Mouse (Mus musculus): ENCODE data around the gene Pafah1b2.

The Pafah1b2 gene

GRCm38 (mm10) chr9:45981331-45981730, 31.2 kb downstream of the Pafah1b2 start:
- peak in 1 of 2 experiments; percentile 33 for DNase-seq (ENCODE audit: low spot score in 2 of 2)

GRCm38 (mm10) chr9:45980611-45981010, 31.9 kb downstream of the Pafah1b2 start:
- DNase-seq (ENCODE audit: low spot score in 2 of 2): no peak

- no peak for DNase-seq (ENCODE audit: low spot score in 2 of 2)
Observed at GRCm38 (mm10) chr9:45979778-45980177, 32.7 kb downstream of the Pafah1b2 start.

DNA sequence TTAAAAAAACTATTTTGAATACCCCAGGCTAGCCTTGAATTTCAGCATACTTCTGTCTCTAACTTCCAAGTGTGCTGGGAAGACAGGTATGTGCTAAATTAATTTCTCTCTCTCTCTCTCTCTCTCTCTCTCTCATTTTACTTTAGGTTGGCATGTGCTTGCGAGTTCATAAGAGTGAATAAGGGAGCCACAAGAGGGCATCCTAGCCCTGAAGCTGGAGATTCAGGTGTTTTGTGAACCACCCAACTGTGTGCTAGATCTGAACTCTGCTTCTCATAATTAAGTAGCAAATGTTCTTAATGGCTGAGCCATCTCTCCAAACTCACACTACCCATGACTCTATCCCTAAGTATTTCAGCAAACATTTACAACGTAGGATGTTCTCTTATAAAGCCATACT, 35.6 kb downstream of the Pafah1b2 start:
- no peak for DNase-seq (ENCODE audit: low spot score in 2 of 2)

- DNase-seq (ENCODE audit: low spot score in 2 of 2): no peak
Observed at GRCm38 (mm10) chr9:45963577-45963976, 48.9 kb downstream of the Pafah1b2 start.

GRCm38 (mm10) chr9:45961855-45962254, 50.6 kb downstream of the Pafah1b2 start:
- no peak for DNase-seq (ENCODE audit: low spot score in 2 of 2)

DNA sequence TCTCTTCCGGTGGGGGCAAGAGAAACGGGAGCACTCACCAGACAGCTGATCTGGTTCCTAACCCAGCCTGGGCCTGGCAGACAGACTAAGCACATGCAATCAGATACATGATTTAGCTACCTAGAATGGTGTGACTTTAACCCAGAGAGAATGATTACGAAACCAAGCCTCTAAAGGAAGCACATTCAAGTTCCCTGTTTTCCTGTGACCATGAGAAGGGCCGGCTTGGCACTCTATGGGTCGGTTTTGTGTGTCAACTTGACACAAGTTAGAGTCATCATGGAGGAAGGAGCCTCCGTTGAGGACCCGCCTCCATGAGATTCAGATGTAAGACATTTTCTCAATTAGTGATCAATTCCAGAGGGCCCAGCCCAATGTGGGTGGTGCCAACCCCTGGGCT, 52.8 kb downstream of the Pafah1b2 start:
- DNase-seq (ENCODE audit: low spot score in 2 of 2): no peak

DNA sequence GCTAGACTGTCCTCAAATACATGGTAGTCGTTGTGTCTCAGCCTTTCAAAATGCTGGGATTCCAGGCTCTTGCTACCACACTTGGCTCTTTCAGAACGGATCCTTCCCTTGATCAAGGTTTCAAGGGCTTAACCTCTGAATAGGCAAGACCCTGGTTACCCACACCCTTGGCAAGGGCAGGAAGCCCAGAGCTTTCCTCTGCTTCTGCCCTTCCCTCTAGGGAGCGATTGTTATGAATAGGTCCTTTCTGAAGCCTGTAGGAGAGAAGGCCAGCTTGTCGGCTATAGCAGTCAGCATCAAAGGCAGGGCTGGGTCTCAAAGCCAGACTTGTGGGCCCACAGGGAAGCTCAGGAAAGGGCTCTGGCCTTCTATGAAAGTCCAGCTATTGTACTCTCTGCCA, 53.6 kb downstream of the Pafah1b2 start:
- no peak for DNase-seq (ENCODE audit: low spot score in 2 of 2)

DNA sequence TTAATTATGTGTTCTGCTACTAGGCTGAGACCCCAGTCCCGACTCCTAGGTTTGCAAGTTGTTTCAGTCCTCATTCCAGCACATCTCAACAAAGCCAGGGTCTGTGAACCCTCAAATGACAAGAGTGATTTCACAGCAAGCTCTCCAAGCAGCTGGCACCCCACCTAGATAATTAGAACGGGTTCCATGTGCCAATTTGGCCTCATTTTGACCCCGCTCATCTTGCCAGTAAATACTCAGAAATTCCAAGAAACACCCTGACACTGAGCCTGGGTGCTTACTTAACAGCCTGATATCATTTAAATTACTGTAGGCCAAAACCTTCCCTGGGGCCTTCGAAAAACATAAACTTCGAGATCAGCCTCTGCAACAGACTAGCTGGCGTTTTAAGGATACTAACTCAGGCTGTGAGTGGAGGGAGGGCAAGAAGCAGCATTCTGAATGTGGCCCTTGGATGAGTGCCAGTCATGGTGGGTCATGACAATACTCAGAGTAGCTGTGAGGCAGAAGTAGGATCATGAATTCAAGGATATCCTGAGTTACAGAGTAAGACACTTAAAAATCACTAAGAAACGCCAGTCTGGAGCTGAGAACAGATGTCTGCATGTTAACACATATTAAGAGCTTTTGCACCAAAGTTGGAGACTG, 54.3 kb downstream of the Pafah1b2 start:
- no peak for DNase-seq (ENCODE audit: low spot score in 2 of 2)

DNA sequence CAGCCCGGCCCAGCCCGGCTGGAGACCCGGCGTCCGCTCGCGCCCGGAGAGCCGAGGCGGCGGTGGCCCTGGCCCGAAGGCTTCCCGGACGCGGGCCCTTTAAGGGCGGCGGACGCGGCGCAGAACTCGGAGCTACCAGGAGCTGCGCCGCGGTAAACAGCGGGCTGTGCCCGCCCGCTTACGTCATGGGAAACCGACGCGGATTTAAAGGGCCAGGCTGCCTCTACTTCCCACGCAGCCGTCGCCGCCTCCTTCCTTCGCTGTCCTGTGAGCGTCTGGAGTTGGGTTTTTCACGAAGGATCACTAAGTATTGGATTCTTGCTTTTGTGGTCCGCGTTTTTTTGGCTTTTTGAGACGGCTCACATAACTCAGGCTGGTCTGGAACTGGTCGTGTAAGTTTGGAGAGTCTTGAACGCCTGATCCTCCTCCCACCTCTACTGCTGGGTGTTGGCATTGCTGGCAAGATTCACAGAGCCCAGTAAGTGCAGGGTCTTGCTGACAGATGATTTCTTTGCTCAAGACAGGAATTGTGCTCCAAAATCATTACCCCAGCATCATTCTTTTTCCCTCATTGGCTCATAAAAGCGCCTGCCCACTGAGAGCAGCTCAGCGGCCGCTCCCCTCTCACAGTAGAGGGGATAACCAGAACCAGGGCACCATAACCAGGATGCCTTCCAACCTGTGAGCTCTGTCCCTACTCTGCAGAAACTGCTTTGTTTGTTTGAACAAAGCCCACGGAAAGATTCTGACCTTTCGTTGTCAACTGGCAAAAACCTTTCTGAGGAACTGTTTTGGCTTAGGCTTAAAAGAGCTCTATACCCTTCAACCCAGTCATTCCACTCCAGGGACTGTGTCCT, 57.2 kb downstream of the Pafah1b2 start, which contains the start of gene Sidt2:
TSS of gene Sidt2 (minus strand) at position 152 of the 857 bp plus-strand sequence.
- DNase-seq (ENCODE audit: low spot score in 2 of 2): peak in 1 of 2 experiments; percentile 90

DNA sequence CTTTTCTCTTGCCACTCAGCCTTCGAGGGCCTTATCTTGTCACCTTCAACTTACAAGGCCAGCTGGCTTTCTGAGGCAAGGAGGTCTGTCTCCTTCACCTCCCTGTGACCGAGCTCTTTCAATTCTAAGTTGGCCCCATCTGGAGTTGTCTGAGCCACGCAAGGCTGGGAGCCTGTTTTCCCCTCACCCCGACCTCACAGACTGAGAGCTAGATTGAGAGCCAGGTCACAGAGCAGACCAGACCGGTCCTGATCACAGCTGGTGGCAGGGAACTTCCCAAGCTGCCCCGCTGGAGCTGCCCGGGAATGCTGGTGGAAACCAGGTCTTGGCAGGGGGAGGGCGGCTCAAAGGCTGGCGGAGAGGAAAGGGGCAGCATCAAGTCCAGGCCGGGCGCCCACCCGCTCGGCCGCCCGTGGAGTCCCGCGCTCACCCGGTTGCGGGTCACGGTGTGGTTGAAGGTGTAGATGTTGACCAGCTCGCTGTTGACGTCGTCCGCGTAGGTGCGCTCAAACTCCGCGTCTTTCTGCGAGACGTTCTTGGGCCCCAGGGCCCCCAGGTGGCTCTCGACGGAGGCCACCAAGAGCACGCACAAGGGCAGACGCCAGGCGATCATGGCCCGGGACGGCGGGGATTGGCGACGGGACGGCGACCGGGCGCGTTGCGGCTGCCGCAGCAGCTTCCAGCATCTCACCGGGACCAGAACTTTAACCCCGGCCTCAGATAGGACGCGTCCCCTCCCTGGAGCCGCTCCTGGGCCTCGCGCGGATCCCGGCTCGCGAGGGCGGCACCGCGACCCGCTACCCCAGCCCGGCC, 58.0 kb downstream of the Pafah1b2 start:
- DNase-seq (ENCODE audit: low spot score in 2 of 2): peak; percentile 65 to 78

DNA sequence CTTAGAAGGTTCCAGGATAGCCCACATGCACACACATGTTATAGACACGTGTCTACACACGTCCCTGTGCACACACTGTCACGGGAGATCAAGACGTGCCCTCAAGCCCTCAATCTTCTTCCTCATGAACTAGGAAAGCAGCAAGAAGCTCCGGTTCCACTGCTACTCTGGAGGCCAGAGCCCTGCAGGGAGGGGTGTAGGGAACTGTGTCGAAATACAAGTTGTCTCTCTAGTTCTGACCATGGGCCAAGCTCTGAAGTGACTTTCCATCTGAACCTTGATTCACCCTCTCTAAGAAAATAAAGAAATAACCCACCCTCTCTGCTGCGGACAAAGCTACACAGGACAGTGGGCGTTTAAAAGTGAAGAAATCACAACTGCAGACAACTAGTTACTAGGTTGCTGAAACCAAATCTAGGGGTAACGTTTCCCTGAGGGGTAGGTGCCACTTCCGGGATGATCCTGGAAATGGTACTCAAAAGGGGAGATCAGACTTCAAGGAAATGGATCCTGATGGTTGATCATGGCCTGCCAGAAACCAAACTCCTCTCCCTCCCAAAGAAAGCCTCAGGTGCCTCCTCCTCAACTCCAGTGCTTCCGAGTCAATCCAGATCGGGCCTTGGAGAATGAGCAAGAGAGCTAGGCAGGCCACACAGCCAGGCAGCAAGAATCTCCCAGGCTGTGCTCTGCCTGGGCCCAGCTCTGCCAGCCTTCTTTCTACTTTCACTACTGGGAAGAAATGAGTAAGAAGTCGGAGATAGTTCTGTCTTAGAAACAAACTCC, 58.8 kb downstream of the Pafah1b2 start:
- no peak for DNase-seq (ENCODE audit: low spot score in 2 of 2)

DNA sequence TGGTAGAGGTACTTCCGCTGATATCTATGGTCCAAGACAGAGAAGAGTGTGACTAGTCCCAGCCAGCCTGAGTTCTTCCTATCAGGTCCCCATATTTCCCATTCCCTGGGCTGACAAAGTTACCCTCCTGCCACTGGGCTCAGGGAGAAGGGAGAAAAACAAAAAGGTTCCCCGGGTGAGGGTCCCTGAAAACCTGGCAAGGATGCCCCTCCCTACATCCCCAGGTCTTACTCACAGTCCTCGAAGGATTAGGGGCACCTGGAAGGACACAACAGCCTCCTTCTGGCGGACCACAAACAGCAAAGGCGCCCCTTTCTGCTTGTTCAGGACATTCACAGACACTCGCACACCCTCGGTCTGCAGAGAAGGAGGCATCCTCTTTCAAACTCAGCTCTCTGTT, 59.6 kb downstream of the Pafah1b2 start:
- DNase-seq (ENCODE audit: low spot score in 2 of 2): no peak

GRCm38 (mm10) chr9:45952057-45952456, 60.4 kb downstream of the Pafah1b2 start:
- no peak for DNase-seq (ENCODE audit: low spot score in 2 of 2)

GRCm38 (mm10) chr9:45946872-45947183, 65.7 kb downstream of the Pafah1b2 start:
- no peak for DNase-seq (ENCODE audit: low spot score in 2 of 2)

DNA sequence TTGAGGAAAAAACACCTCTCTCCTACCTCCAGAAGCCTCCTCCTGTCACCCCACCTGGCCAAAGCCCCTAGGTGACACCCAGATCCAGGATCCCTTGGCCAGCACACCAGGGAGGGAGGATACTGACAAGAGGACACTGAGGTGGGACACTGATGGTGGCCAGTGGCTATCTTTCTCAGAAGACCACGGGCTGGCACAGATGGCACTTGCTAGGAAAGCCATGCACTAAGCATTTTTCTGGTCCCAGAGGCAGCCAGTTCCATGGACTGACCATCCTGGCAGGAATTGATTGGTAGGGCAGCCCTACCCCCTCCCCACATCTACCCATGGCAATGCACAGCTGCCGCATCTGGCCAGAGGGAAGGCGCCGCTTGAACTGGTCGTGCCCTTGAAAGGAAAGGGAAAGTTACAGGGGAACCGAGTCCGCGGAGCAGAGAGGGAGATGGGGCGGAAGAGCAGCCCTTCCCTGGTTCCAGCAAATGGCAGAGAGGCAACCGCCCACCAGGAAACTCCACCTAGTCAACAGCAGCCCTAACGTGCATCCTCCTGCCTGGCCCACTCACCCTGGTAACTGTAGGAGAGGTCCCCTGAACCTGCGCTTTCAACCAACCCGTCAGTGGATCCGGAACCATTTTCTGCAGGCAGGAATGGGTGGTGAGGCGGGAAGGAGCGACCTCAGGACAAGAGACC, 66.2 kb downstream of the Pafah1b2 start:
- no peak for DNase-seq (ENCODE audit: low spot score in 2 of 2)

- DNase-seq (ENCODE audit: low spot score in 2 of 2): no peak
Observed at GRCm38 (mm10) chr9:45945721-45946120, 66.8 kb downstream of the Pafah1b2 start.

DNA sequence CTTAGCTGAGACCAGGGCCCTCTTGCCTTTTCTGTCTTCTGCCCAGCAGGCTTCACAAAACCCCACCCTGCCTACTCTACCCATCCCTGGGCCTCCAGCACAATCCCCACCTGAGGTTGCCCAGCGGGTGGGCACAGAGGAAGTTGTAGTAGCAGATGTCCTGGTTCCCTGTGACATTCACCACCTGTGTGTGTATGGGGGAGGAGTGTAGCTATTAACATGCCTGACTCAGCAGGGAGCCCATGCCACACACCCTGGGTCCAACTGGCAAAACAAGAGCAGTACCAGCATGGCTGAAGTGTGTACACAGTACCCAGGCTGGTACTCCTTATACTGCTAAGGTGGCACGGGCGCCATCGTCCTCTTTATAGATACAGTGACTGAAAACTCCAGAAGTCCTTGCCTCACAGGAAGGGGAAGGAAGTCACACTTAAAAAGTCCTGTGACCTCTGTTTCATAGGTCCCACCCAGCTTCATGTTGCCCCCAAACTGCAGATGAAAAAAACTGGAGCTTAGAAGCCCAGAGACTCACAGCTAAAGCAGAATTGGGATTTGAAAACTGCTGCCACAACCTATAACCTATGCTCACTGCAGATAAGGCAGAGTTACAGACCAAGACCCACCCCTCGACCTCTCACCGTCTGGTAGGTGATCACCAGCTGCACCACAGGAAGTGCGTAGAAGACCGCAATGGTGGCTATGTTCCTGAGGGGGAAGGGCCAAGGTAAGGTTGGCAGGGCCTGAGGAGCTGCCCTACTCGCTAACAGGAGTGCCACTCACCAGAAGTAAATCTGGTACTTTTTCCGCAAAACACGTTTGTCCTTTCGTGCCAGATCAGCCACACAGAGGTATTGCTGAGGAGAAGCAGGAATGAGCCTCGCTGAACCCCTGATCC, 67.7 kb downstream of the Pafah1b2 start:
- DNase-seq (ENCODE audit: low spot score in 2 of 2): peak; percentile 28 to 69

DNA sequence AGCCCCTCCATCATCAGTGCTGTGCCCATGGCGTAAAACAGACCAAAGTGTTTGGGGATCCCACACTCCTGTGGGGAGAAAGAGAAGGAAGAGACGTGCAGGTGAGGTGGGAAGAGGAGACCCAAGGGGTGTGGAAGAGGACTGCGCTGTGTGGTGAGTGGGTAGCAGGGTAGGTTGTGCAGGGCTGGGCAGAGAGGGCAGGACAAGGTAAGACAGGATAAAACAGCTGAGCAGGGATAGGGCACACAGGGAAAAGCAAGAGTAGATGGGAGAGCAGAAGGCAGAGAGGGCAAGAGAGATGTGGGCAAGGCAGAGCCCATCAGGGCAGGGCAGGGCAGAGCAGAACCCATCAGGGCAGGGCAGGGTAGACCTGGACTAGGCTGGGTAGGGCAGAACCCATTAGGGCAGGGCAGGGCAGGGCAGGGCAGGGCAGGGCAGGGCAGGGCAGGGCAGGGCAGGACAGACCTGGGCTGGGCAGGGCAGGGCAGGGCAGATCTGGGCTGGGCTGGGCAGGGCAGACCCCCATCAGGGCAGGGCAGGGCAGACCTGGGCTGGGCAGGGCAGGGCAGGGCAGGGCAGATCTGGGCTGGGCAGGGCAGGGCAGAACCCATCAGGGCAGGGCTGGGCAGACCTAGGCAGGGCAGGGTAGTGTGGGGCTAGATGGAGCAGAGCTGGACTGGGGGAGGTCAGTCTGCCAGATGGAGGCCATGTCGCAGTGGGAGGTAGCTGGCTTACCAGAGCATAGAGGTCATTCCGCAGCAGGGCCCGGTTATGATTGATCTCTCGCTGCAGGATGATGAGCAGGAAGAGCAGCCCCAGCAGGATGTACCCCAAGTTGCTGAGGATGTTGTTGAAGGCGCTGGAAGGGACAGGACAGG, 68.6 kb downstream of the Pafah1b2 start:
- no peak for DNase-seq (ENCODE audit: low spot score in 2 of 2)
